8 mouse cellular contexts compared by ENCODE assay signal in the genomic region with DNA sequence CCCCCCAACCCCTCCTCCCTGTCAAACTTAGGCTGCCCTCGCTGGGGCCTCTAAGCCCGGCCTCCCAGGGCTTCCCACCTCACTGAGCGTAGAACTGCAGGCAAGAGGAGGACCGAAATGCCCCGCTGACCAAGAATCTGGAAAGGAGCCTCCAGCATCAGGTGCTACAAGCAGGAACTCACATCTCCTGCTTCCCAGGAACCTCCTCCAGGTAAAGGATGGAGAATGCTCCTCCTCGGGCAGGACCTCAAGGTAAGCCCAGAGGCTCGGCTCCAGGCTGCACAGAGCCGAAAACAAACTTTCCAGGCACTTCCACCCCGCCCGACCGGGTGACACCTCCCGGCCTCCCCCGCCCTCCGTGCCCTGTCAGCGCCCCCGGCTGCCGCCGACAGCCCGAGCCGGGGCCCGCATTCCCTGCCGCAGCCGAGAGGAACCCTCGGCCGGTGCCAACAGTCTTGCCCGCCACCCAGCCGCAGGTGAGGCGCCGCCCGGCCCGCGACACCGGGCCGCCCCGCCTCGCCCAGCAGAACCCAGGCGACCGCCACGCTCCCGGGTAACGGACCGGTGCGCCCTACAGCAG. TPM values are rescaled to one million over a fixed set of nuclear protein-coding genes. Genes with fewer than 3 reads are reported as not detected.
A peak's percentile ranks its signal among the peaks of the same experiment; 100 is the strongest.
DNase-seq lines count a peak whose midpoint lies in the region; ATAC-seq and TF ChIP-seq lines count a peak whose summit lies in the region.

No protein-coding gene starts in this region.

- no peak for TF ChIP-seq POLR2A in kidney, adult 2 months (IDR thresholded peaks at IDR 0.05; ENCODE audit: low read depth, low read length)

- H3K36me3 ChIP-seq in forebrain, embryonic 12.5 days (replicated peaks): no peaks in the 10 kb centered on the region
- no peaks in the 10 kb centered on the region for H3K36me3 ChIP-seq in kidney, adult 2 months (ENCODE audit: control insufficient read depth, insufficient read depth, low read length)
- H3K36me3 ChIP-seq in stomach, embryonic 14.5 days (ENCODE audit: control insufficient read depth, insufficient read depth, low read length): no peaks in the 10 kb centered on the region

- intact Hi-C loops in left cerebral cortex, adult 2 months (cut with DNase I): no loop called here

- peak overlapping the region; percentile 96 for H3K4me2 ChIP-seq in forebrain, embryonic 12.5 days
- H3K4me2 ChIP-seq in stomach, embryonic 14.5 days (replicated peaks; ENCODE audit: low read depth, low read length): peak overlapping the region; percentile 82

- DNase-seq in left cerebral cortex, adult 2 months (ENCODE audit: extremely low spot score in 1 of 2, low spot score in 2 of 2): no peak
- no peak for DNase-seq in left cerebral cortex, adult 11 months (ENCODE audit: low spot score)
- peak; percentile 55 for DNase-seq in adipocyte (ENCODE audit: low spot score)
- peak; percentile 71 for DNase-seq in kidney, adult 2 months
- DNase-seq in lung, postnatal 36 days: peak; percentile 25
- no peak for DNase-seq in frontal cortex, postnatal 25 days (ENCODE audit: low spot score in 2 of 2)

- H3K27ac ChIP-seq in left cerebral cortex, adult 2 months: peak overlapping the region; percentile 93
- peak overlapping the region; percentile 86 for H3K27ac ChIP-seq in forebrain, embryonic 12.5 days
- H3K27ac ChIP-seq in kidney, adult 2 months (ENCODE audit: insufficient read depth, low read depth, low read length): peak overlapping the region; percentile 82
- peak overlapping the region; percentile 77 for H3K27ac ChIP-seq in stomach, embryonic 14.5 days (ENCODE audit: low read length)

- H3K9me3 ChIP-seq in forebrain, embryonic 12.5 days: no peaks in the 10 kb centered on the region
- no peaks in the 10 kb centered on the region for H3K9me3 ChIP-seq in stomach, embryonic 14.5 days (ENCODE audit: control insufficient read depth, low read depth, low read length)

- peak overlapping the region; percentile 96 for H3K9ac ChIP-seq in forebrain, embryonic 12.5 days
- H3K9ac ChIP-seq in stomach, embryonic 14.5 days (replicated peaks; ENCODE audit: low read depth, low read length): peak overlapping the region; percentile 97

- peaks cover 23% of the 10 kb centered on the region for H3K4me1 ChIP-seq in forebrain, embryonic 12.5 days
- peaks cover 18% of the 10 kb centered on the region for H3K4me1 ChIP-seq in kidney, adult 2 months (ENCODE audit: control insufficient read depth, insufficient read depth, low read length)
- H3K4me1 ChIP-seq in stomach, embryonic 14.5 days (ENCODE audit: control insufficient read depth, insufficient read depth, low read length): peaks cover 13% of the 10 kb centered on the region

- peak overlapping the region; percentile 98 for H3K4me3 ChIP-seq in left cerebral cortex, adult 2 months
- peak overlapping the region; percentile 99 for H3K4me3 ChIP-seq in forebrain, embryonic 12.5 days (replicated peaks)
- peak overlapping the region; percentile 86 for H3K4me3 ChIP-seq in kidney, adult 2 months (ENCODE audit: insufficient read depth, low read depth, low read length)
- peak overlapping the region; percentile 92 for H3K4me3 ChIP-seq in stomach, embryonic 14.5 days (ENCODE audit: low read depth, low read length)

- ATAC-seq in forebrain, embryonic 12.5 days (ENCODE audit: low FRiP score): no peak; the same call in none of the 2 replicates
- ATAC-seq in stomach, embryonic 14.5 days (ENCODE audit: insufficient number of reproducible peaks, insufficient read depth, low FRiP score, low read depth): peak; percentile 35; the same call in 1 of the 2 replicates

- H3K27me3 ChIP-seq in forebrain, embryonic 12.5 days: no peaks in the 10 kb centered on the region
- no peaks in the 10 kb centered on the region for H3K27me3 ChIP-seq in kidney, adult 2 months (replicated peaks; ENCODE audit: control insufficient read depth, insufficient read depth, low read length)
- no peaks in the 10 kb centered on the region for H3K27me3 ChIP-seq in stomach, embryonic 14.5 days (ENCODE audit: control insufficient read depth, insufficient read depth, low read length)

- under 1% methylated on average over 33 of the region's 43 CpGs for WGBS in forebrain, embryonic 12.5 days
- under 1% methylated on average over 43 of the region's 43 CpGs for WGBS in kidney, adult 2 months
- WGBS in stomach, embryonic 14.5 days: under 1% methylated on average over 38 of the region's 43 CpGs

- no peak for TF ChIP-seq CTCF in left cerebral cortex, adult 2 months (IDR thresholded peaks at IDR 0.05)
- TF ChIP-seq CTCF in kidney, adult 2 months (conservative IDR thresholded peaks at IDR 0.05; ENCODE audit: insufficient read depth, insufficient read length, low read depth, low read length): no peak

RNA-seq across cellular contexts. Expression of gene Pdpk1, which starts 9.8 kb away (rescaled TPM):
- 100 to 1,000 TPM; 114 to 116 TPM for total RNA-seq in left cerebral cortex, adult 2 months (2021)
- 51.1 and 59.2 TPM in 2 replicates for polyA plus RNA-seq in forebrain, embryonic 12.5 days (2016; fragmentation: Nextera tagmentation; extraction: Ambion mirVana)
- polyA plus RNA-seq in kidney, adult 2 months (2012; rRNA removed): 17.1 and 19.4 TPM in 2 replicates
- 43.9 and 44.3 TPM in 2 replicates for polyA plus RNA-seq in stomach, embryonic 14.5 days (2014; fragmentation: Nextera tagmentation; extraction: Ambion mirVana)

RNA-seq across cellular contexts. Expression of gene Amdhd2, which starts 22.6 kb away (rescaled TPM):
- total RNA-seq in left cerebral cortex, adult 2 months (2021): 10 to 100 TPM; 29.2 to 32.0 TPM
- polyA plus RNA-seq in forebrain, embryonic 12.5 days (2016; fragmentation: Nextera tagmentation; extraction: Ambion mirVana): 31.1 and 32.6 TPM in 2 replicates
- 124 and 136 TPM in 2 replicates for polyA plus RNA-seq in kidney, adult 2 months (2012; rRNA removed)
- polyA plus RNA-seq in stomach, embryonic 14.5 days (2014; fragmentation: Nextera tagmentation; extraction: Ambion mirVana): 28.2 and 29.7 TPM in 2 replicates

RNA-seq across cellular contexts. Expression of gene Atp6v0c, which starts 28.6 kb away (rescaled TPM):
- 1,000 to 10,000 TPM; 1,211 to 1,240 TPM for total RNA-seq in left cerebral cortex, adult 2 months (2021)
- polyA plus RNA-seq in forebrain, embryonic 12.5 days (2016; fragmentation: Nextera tagmentation; extraction: Ambion mirVana): 461 and 463 TPM in 2 replicates
- 2,489 and 2,561 TPM in 2 replicates for polyA plus RNA-seq in kidney, adult 2 months (2012; rRNA removed)
- 506 and 549 TPM in 2 replicates for polyA plus RNA-seq in stomach, embryonic 14.5 days (2014; fragmentation: Nextera tagmentation; extraction: Ambion mirVana)

Comparison
In these comparisons a context has a peak if more than half of its experiments do, and no peak if none do; other contexts are left out.
1. DNase-seq: peak in adipocyte (single experiment), kidney, adult 2 months (single experiment) and lung, postnatal 36 days (single experiment); none in left cerebral cortex, adult 2 months (0 of 2), left cerebral cortex, adult 11 months (single experiment) and frontal cortex, postnatal 25 days (0 of 2).
2. Peak in every context shown above with its lines, with median percentiles within 50 percentile points of each other: H3K27ac ChIP-seq and H3K4me3 ChIP-seq.